Mouse (Mus musculus) MEL (cell line): ENCODE results near the gene Gm21976.

Experiments
- CTCF ChIP-seq, 3 experiments: IDR thresholded peaks in 2 of 3; conservative IDR thresholded peaks in 1 of 3; 2 replicates each; pipeline ENCODE4 v1.5.1; 2011 to 2012; ENCODE audit warnings: low read length in 3 of 3, low read depth in 2 of 3, mild to moderate bottlenecking in 2 of 3, improper control_type of control experiment in 1 of 3, inconsistent platforms in 1 of 3, mixed read lengths in 1 of 3, moderate library complexity in 1 of 3; ENCODE audit not compliant: control insufficient read depth in 1 of 3, insufficient read depth in 1 of 3, poor library complexity in 1 of 3, severe bottlenecking in 1 of 3
- EP300 ChIP-seq, 2 experiments: IDR thresholded peaks; 2 replicates each; pipeline ENCODE4 v1.6.1; 2011; ENCODE audit warnings: improper control_type of control experiment in 2 of 2, low read length in 2 of 2, low read depth in 1 of 2, mild to moderate bottlenecking in 1 of 2
- GABPA ChIP-seq: IDR thresholded peaks from 2 replicates; pipeline ENCODE4 v1.6.1; 2012; ENCODE audit warnings: low read depth, mild to moderate bottlenecking, inconsistent platforms, low read length, improper control_type of control experiment, moderate library complexity
- MAFK ChIP-seq: IDR thresholded peaks from 2 replicates; pipeline ENCODE4 v1.6.1; 2011; ENCODE audit warnings: low read depth, mild to moderate bottlenecking, low read length, improper control_type of control experiment, borderline replicate concordance
- MEF2A ChIP-seq: IDR thresholded peaks from 2 replicates; pipeline ENCODE4 v1.6.1; 2014; ENCODE audit warnings: low read depth, mild to moderate bottlenecking, inconsistent platforms, low read length, improper control_type of control experiment; ENCODE audit not compliant: poor library complexity, insufficient replicate concordance, severe bottlenecking; ENCODE audit errors: extremely low read depth
- NRF1 ChIP-seq: IDR thresholded peaks from 2 replicates; pipeline ENCODE4 v1.6.1; 2014; ENCODE audit warnings: low read depth, mild to moderate bottlenecking, inconsistent platforms, low read length, improper control_type of control experiment, moderate library complexity; ENCODE audit not compliant: poor library complexity, insufficient read depth, severe bottlenecking
- POLR2A ChIP-seq, 2 experiments: IDR thresholded peaks; 2 replicates each; pipeline ENCODE4 v1.6.1; 2011 to 2012; ENCODE audit warnings: low read length in 2 of 2, mild to moderate bottlenecking in 2 of 2, control low read depth in 1 of 2, improper control_type of control experiment in 1 of 2, low read depth in 1 of 2, moderate library complexity in 1 of 2; ENCODE audit not compliant: control insufficient read depth in 1 of 2, insufficient read depth in 1 of 2, poor library complexity in 1 of 2
- SMC3 ChIP-seq: IDR thresholded peaks from 2 replicates; pipeline ENCODE4 v1.6.1; 2011; ENCODE audit warnings: low read depth, low read length, improper control_type of control experiment
- TBP ChIP-seq: IDR thresholded peaks from 2 replicates; pipeline ENCODE4 v1.8.0; 2011; ENCODE audit warnings: low read depth, low read length, improper control_type of control experiment
- UBTF ChIP-seq: IDR thresholded peaks from 2 replicates; pipeline ENCODE4 v1.6.1; 2012; ENCODE audit warnings: low read depth, mild to moderate bottlenecking, inconsistent platforms, low read length, improper control_type of control experiment, moderate library complexity, borderline replicate concordance; ENCODE audit not compliant: insufficient read depth

DNA sequence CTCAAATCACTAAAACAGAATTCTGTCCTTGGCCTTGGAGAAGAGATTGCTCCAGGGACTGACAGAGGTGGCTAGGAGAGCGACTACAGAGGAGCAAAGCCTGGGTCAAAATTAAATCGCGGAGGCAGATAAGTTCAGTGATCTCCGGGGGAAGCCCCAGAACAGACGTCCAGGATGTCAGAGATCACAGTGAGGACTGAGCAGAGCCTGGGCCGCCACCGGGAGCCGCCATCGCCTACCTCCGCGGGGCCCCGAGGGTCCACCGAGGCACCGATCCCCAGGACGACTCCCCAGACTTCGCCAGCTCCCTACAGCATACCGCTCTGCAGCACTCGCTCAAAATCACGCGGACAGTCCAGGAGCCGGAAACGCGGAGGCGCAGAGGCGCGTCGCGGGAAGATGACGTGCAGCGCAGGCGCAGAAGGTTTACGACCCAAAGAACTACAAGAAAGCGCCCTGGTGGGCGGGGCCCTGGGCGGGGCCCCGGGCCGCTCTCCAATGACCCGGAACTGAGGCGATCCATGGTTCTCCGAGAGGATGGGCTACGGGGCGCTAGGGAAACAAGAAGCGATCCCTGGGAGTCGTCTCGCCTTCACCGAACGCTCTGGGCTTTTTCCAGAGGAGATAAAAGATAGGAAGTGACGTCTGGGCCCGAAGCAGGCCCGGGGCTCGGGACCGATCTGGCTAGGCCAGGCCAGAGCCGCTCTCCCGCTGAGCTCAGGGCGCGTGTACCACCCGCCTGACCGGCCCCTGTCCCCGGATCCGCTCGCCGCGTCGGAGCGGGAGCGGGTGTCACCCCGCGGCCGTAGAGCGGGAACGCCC lies 16.8 kb upstream of the Gm21976 start, which contains the start of the genes Utp15 and Ankra2:
- TF ChIP-seq GABPA (no peak), UBTF (0 out of 2 replicates have a peak, but pooled peaks have one; percentile 51), MEF2A (no peak), CTCF (IDR thresholded peaks at IDR 0.05 in 2 of 3, conservative IDR thresholded peaks at IDR 0.05 in 1 of 3; ENCODE audit: control insufficient read depth in 1 of 3, insufficient read depth in 1 of 3, low read depth in 2 of 3, low read length in 3 of 3, poor library complexity in 1 of 3, severe bottlenecking in 1 of 3) (no peak), SMC3 (no peak), TBP (peak; percentile 93), MAFK (no peak; the same call in 1 of the 2 replicates), NRF1 (peak; percentile 89), EP300 (IDR thresholded peaks at IDR 0.05; ENCODE audit: low read depth in 1 of 2, low read length in 2 of 2) (no peak), POLR2A (IDR thresholded peaks at IDR 0.05; ENCODE audit: control insufficient read depth in 1 of 2, insufficient read depth in 1 of 2, low read depth in 1 of 2, low read length in 2 of 2, poor library complexity in 1 of 2) (peak; percentile 72 to 93)
